Mouse (Mus musculus): ENCODE results near the gene Tspear. TPM values are rescaled to one million over a fixed set of nuclear protein-coding genes. Genes with fewer than 3 reads are reported as not detected.

The Tspear gene
- polyA plus RNA-seq, 1 experiment from 2014 or later, result 1.0 TPM

DNA sequence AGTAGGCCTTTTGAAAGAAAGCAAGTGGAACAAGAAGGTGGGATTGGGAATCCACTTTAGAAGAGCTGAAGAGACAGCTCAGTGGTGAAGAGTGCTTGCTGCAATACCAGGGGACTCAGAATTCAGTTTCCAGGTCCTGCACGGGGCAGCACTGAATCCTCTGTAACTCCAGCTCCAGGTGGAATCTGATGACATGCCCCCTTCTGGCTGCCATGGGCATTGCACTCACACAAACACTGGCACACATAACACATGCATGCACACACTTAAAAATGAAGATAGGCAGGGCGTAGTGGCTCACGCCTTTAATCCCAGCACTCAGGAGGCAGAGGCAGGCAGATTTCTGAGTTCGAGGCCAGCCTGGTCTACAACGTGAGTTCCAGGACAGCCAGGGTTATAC is 196.2 kb downstream of the Tspear start:
- no peak for DNase-seq (ENCODE audit: low spot score)
- Histone ChIP-seq H3K27ac (ENCODE audit: low read depth, low read length) (no peak overlapping the region), H3K4me3 (ENCODE audit: low read depth, low read length) (no peak overlapping the region), H3K36me3 (ENCODE audit: control insufficient read depth, insufficient read depth, low read length) (no peaks in the 10 kb centered on the region), H3K4me2 (ENCODE audit: low read depth) (no peak overlapping the region), H3K9ac (ENCODE audit: low read length) (no peak overlapping the region), H3K9me3 (ENCODE audit: control insufficient read depth, low read length) (no peaks in the 10 kb centered on the region), H3K4me1 (ENCODE audit: control insufficient read depth, insufficient read depth, low read length) (no peaks in the 10 kb centered on the region), H3K27me3 (ENCODE audit: control insufficient read depth, insufficient read depth, low read length) (no peaks in the 10 kb centered on the region)
- ATAC-seq (ENCODE audit: insufficient read depth, low FRiP score, low TSS enrichment), result no peak
- WGBS, result 81% methylated on average over 5 of the region's 5 CpGs

DNA sequence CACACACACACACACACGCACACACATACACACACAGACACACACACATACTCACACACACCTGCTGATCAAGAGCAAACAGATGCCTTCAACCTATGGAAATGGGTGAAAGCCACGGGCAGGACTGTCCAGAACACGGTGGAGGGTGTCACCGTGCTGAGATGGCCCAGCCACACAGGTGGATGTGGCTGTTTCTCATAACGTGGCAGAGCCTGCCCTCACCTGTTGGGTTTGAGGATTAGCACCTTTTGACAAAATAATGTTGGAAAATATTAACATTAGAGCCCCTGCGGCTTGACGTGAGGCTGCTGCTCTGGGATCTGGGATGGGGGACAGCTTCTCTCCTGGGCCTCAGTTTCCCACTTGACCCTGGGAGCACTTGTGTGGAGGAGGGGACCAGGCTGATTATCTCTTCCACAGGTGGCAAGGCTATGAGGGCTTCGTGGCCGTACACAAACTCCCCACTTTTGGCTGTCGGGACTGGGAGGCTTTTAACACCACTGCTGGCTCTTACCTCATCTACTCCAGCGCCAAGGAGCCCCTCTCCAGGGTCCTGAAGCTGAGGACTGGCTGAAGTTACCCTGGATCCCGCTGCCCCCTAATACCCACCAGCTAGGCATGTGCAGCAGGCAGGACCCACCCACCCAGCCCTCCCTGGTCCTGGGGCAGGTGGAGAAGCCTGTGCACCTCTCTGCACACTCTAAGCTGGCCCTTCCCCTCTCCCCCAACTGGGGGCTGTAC is 199.8 kb downstream of the Tspear start:
- no peaks in the 10 kb centered on the region for H3K4me1 ChIP-seq (ENCODE audit: control insufficient read depth, insufficient read depth, low read length)
- H3K36me3 ChIP-seq (ENCODE audit: control insufficient read depth, insufficient read depth, low read length), result no peaks in the 10 kb centered on the region
- H3K9me3 ChIP-seq (ENCODE audit: control insufficient read depth, low read length), result no peaks in the 10 kb centered on the region
- DNase-seq (ENCODE audit: low spot score), result no peak
- ATAC-seq (ENCODE audit: insufficient read depth, low FRiP score, low TSS enrichment), result no peak
- WGBS, result 61% methylated on average over 12 of the region's 12 CpGs
- H3K4me3 ChIP-seq (ENCODE audit: low read depth, low read length), result no peak overlapping the region
- H3K27ac ChIP-seq (ENCODE audit: low read depth, low read length), result no peak overlapping the region
- H3K27me3 ChIP-seq (ENCODE audit: control insufficient read depth, insufficient read depth, low read length), result no peaks in the 10 kb centered on the region
- H3K9ac ChIP-seq (ENCODE audit: low read length), result no peak overlapping the region
- no peak overlapping the region for H3K4me2 ChIP-seq (ENCODE audit: low read depth)

DNA sequence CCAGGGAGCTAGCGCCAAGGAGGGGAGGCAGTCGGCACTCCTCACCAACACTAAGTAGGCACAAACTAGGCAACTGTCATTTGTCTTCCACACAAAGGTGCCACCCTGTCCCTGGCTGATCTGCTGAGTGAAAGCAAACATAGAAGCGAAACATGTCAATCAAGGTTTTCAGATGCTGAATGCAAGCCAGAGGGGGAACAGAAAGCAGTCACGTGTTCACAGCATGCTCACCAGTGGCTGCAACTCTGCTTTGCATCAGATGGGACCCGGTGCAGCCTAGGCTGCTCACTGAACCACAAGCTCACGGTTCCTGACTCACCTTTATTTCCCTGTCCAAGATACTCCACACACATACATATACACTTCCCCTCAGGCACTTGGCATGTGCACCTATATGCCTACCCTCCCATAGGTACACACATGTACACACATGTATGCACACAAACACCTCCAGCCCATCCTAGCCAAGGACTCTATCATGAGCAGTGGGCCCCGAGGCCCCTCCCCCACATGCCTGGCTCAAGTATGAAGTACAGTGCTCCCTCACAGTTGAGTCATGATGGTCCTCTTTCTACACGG is 204.7 kb downstream of the Tspear start:
- ATAC-seq (ENCODE audit: insufficient read depth, low FRiP score, low TSS enrichment), result no peak

DNA sequence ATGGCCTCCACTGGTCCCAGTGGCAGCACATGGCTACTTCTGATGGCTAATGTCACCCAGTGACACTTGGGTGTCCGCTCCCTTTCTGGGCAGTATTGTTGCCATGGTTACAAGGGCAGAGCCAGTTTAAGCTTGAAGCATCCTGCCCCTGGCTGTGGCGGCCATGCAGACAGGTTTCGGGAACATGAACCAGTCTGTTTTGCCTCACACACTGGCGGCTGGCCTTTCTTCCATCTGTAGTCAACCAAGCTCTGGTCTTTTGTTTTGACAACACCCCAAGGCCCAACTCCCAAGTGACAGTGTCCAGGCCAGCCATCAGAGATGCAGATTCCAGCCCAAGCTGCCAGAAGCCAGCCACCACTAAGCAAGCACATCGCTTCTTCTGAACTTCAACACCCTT is 209.2 kb downstream of the Tspear start:
- Histone ChIP-seq H3K4me1 (ENCODE audit: control insufficient read depth, insufficient read depth, low read length) (no peaks in the 10 kb centered on the region), H3K27me3 (ENCODE audit: control insufficient read depth, insufficient read depth, low read length) (no peaks in the 10 kb centered on the region), H3K9me3 (ENCODE audit: control insufficient read depth, low read length) (no peaks in the 10 kb centered on the region), H3K4me3 (ENCODE audit: low read depth, low read length) (no peak overlapping the region), H3K4me2 (ENCODE audit: low read depth) (no peak overlapping the region), H3K36me3 (ENCODE audit: control insufficient read depth, insufficient read depth, low read length) (no peaks in the 10 kb centered on the region; the same call in 1 of the 2 replicates), H3K9ac (ENCODE audit: low read length) (no peak overlapping the region), H3K27ac (ENCODE audit: low read depth, low read length) (no peak overlapping the region)
- no peak for DNase-seq (ENCODE audit: low spot score)
- no peak for ATAC-seq (ENCODE audit: insufficient read depth, low FRiP score, low TSS enrichment)
- WGBS, result 66% methylated on average over 5 of the region's 5 CpGs

More for the DNA sequence above, 204.7 kb downstream of the Tspear start:
- Histone ChIP-seq H3K27ac (ENCODE audit: low read depth, low read length) (no peak overlapping the region), H3K4me1 (ENCODE audit: control insufficient read depth, insufficient read depth, low read length) (no peaks in the 10 kb centered on the region), H3K27me3 (ENCODE audit: control insufficient read depth, insufficient read depth, low read length) (no peaks in the 10 kb centered on the region), H3K36me3 (ENCODE audit: control insufficient read depth, insufficient read depth, low read length) (no peaks in the 10 kb centered on the region; the same call in 1 of the 2 replicates), H3K9ac (ENCODE audit: low read length) (no peak overlapping the region), H3K4me3 (ENCODE audit: low read depth, low read length) (no peak overlapping the region), H3K4me2 (ENCODE audit: low read depth) (no peak overlapping the region), H3K9me3 (ENCODE audit: control insufficient read depth, low read length) (no peaks in the 10 kb centered on the region)
- 92% methylated on average over 8 of the region's 8 CpGs for WGBS
- no peak for DNase-seq (ENCODE audit: low spot score)

DNA sequence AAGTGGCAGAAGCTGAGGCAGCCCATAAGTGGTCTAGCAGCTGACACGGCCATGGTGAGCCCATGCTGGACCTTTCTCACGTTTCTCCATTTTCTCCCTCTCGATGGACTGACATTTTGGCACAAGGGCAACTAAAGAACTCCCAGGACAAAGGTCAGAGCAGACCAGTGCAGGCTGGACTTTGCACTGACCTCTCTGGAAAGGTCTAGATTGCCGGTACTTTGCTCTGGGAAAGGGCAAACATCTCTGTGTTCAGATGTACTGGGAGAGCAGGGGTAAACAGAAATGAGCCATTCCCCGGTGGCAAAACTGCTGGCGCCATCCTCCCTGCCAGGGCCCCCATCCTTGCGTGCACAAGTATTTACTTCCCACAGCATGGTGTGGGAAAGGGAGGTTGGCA is 213.8 kb downstream of the Tspear start:
- no peak for DNase-seq (ENCODE audit: low spot score)
- Histone ChIP-seq H3K36me3 (ENCODE audit: control insufficient read depth, insufficient read depth, low read length) (no peaks in the 10 kb centered on the region; the same call in 1 of the 2 replicates), H3K4me2 (ENCODE audit: low read depth) (no peak overlapping the region), H3K27ac (ENCODE audit: low read depth, low read length) (no peak overlapping the region), H3K4me3 (ENCODE audit: low read depth, low read length) (no peak overlapping the region), H3K27me3 (ENCODE audit: control insufficient read depth, insufficient read depth, low read length) (no peaks in the 10 kb centered on the region), H3K9ac (ENCODE audit: low read length) (no peak overlapping the region), H3K4me1 (ENCODE audit: control insufficient read depth, insufficient read depth, low read length) (0 out of 2 replicates have a peak, but pooled peaks cover 5% of the 10 kb centered on the region), H3K9me3 (ENCODE audit: control insufficient read depth, low read length) (no peaks in the 10 kb centered on the region)
- 77% methylated on average over 7 of the region's 7 CpGs for WGBS
- ATAC-seq (ENCODE audit: insufficient read depth, low FRiP score, low TSS enrichment), result no peak

DNA sequence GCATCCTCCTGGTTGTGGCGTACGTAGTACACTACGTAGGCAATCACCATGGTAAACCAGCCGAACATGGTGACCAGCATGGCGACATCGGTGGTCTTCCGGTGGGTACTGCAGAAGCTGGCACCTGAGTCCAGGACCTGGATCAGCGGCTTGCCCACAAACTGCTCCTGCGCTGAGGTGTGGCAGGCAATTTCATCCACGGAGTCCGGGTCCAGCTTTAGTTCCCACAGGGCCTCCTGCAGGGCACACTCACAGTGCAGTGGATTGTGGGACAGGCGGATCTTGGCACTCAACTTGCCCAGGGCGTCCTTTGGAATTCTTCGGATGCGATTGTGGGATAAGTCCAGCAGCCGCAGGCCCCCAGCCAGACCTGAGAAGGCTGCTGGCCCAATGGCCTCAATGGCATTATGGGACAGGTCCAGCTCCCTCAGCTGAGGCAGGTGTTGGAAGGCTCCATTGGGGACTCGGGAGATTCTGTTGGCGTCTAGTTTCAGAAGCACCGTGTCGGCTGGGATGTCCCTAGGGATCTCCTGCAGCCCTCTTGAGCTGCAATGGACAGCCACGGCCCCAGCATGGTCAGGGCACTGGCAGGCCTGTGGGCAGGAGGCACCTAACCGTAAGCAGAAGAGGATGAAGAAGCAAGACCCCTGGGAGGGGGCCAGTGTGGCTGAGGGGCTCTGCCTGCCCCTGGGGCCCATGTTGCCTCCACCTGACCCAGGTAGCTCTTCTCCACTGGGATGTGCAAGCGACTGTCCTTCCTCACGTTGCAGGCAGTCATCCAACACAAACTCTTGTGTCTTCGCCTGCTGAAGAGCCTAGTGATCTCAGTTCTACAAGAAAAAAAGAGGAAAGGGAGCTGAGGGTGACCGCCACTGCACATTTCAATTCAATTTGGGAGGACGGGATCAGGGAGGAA is 214.8 kb downstream of the Tspear start:
- H3K9me3 ChIP-seq (ENCODE audit: control insufficient read depth, low read length), result no peaks in the 10 kb centered on the region
- ATAC-seq (ENCODE audit: insufficient read depth, low FRiP score, low TSS enrichment), result no peak
- WGBS, result 85% methylated on average over 27 of the region's 27 CpGs
- no peaks in the 10 kb centered on the region for H3K36me3 ChIP-seq (ENCODE audit: control insufficient read depth, insufficient read depth, low read length)
- H3K9ac ChIP-seq (ENCODE audit: low read length), result peak overlapping the region; percentile 65; the same call in 1 of the 2 replicates
- 0 out of 2 replicates have a peak, but pooled peaks cover 5% of the 10 kb centered on the region for H3K4me1 ChIP-seq (ENCODE audit: control insufficient read depth, insufficient read depth, low read length)
- H3K27ac ChIP-seq (ENCODE audit: low read depth, low read length), result no peak overlapping the region
- DNase-seq (ENCODE audit: low spot score), result no peak
- H3K4me3 ChIP-seq (ENCODE audit: low read depth, low read length), result no peak overlapping the region
- H3K27me3 ChIP-seq (ENCODE audit: control insufficient read depth, insufficient read depth, low read length), result no peaks in the 10 kb centered on the region
- peak overlapping the region; percentile 85 for H3K4me2 ChIP-seq (ENCODE audit: low read depth)

DNA sequence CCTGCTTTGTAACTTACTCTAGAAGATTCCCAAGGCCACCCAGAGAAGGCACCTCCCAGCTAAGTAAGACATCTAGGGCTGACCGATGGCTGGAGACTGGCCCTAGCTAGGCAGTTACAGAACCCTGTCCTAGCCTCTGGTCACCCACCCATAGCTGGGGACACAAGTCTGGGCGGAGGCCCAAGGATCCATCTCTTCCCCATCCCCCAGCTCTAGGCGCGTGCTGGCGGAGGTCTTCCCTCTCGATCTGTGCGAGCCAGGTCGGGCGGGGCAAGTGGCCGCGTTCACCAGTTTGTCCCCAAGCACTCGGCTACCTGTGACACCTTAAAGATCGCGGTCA is 215.5 kb downstream of the Tspear start:
- H3K4me3 ChIP-seq (ENCODE audit: low read depth, low read length), result peak overlapping the region; percentile 56
- no peaks in the 10 kb centered on the region for H3K27me3 ChIP-seq (ENCODE audit: control insufficient read depth, insufficient read depth, low read length)
- no peak for DNase-seq (ENCODE audit: low spot score)
- H3K9ac ChIP-seq (ENCODE audit: low read length), result peak overlapping the region; percentile 65
- H3K9me3 ChIP-seq (ENCODE audit: control insufficient read depth, low read length), result no peaks in the 10 kb centered on the region
- H3K4me2 ChIP-seq (ENCODE audit: low read depth), result peak overlapping the region; percentile 85
- no peaks in the 10 kb centered on the region for H3K36me3 ChIP-seq (ENCODE audit: control insufficient read depth, insufficient read depth, low read length)
- 1% methylated on average over 14 of the region's 14 CpGs for WGBS
- H3K4me1 ChIP-seq (ENCODE audit: control insufficient read depth, insufficient read depth, low read length), result 0 out of 2 replicates have a peak, but pooled peaks cover 5% of the 10 kb centered on the region
- peak; percentile 24; the same call in 1 of the 2 replicates for ATAC-seq (ENCODE audit: insufficient read depth, low FRiP score, low TSS enrichment)
- H3K27ac ChIP-seq (ENCODE audit: low read depth, low read length), result no peak overlapping the region

DNA sequence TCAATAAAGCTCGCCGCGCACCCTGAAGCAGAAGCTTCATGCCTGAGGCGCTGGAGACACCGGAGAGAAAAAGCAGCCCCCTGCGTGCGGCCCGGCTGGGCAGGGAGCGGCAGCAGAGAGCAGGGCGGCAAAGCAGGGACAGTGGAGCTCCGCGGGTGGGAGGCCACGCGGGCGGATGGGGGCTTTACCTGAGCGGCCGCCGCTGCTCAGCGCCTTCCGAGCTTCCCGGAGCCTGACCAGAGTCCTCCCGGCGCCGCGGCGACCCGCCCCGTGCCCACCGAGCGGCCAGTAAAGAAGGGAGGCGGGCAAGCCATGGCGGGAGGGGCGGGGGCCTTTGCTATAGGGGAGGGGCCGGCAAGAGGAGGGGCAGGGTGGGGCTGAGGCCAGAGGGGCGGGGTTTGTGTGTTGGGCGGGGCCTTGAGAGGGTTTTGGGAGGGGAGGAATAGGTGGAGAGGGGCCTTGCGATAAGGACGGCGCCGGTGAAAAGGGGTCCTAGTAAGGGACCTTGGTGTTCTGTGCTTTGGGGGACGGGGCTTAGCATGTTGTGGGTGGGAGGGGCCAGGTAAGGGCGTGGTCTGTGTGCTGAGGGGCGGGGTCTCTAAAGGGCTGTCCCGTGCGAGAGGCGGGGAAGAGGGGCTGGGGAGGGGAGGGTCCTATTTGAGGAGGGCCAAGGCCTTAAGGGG is 216.0 kb downstream of the Tspear start, which contains the start of gene Lrrc3:
TSS of gene Lrrc3 (minus strand) at position 326 of the 683 bp plus-strand sequence.
- Histone ChIP-seq H3K4me2 (ENCODE audit: low read depth) (peak within 1 kb of the TSS; percentile 85), H3K4me3 (ENCODE audit: low read depth, low read length) (peak within 1 kb of the TSS; percentile 56), H3K36me3 (ENCODE audit: control insufficient read depth, insufficient read depth, low read length) (no peaks in the 10 kb centered on the region), H3K27me3 (ENCODE audit: control insufficient read depth, insufficient read depth, low read length) (no peaks in the 10 kb centered on the region), H3K4me1 (ENCODE audit: control insufficient read depth, insufficient read depth, low read length) (0 out of 2 replicates have a peak, but pooled peaks cover 5% of the 10 kb centered on the region), H3K9me3 (ENCODE audit: control insufficient read depth, low read length) (no peaks in the 10 kb centered on the region), H3K27ac (ENCODE audit: low read depth, low read length) (no peak within 1 kb of the TSS), H3K9ac (ENCODE audit: low read length) (peak within 1 kb of the TSS; percentile 65)
- ATAC-seq (ENCODE audit: insufficient read depth, low FRiP score, low TSS enrichment) (peak; percentile 81), DNase-seq (ENCODE audit: low spot score) (peak; percentile 75)
- WGBS, result 1% methylated on average over 37 of the region's 46 CpGs
